Mouse (Mus musculus) forebrain, embryonic 16.5 days (tissue): ENCODE data around the gene Tmed8. TPM values are rescaled to one million over a fixed set of nuclear protein-coding genes. Genes with fewer than 3 reads are reported as not detected.

Experiments used
- ATAC-seq: fragments of 200-750 bp; cut with Nextera tagmentation; 2 replicates; pipeline ENCODE4 v1.8.0; 2017; ENCODE audit warnings: mild to moderate bottlenecking, moderate library complexity
- H3K27ac ChIP-seq: fragments of 300-500 bp; sonication (generic); 2 replicates; pipeline ENCODE4 v1.5.1; 2014; ENCODE audit warnings: low read length, control low read depth
- H3K27me3 ChIP-seq: fragments of 300-500 bp; sonication (generic); replicated peaks from 2 replicates; pipeline ENCODE4 v1.6.1; 2014; ENCODE audit warnings: low read length; ENCODE audit not compliant: control insufficient read depth, insufficient read depth
- H3K36me3 ChIP-seq: fragments of 300-500 bp; sonication (generic); 2 replicates; pipeline ENCODE4 v1.6.1; 2014; ENCODE audit not compliant: control insufficient read depth, insufficient read depth
- H3K4me1 ChIP-seq: fragments of 300-500 bp; sonication (generic); replicated peaks from 2 replicates; pipeline ENCODE4 v1.6.1; 2014; ENCODE audit warnings: low read length; ENCODE audit not compliant: control insufficient read depth, insufficient read depth
- H3K4me2 ChIP-seq: fragments of 300-500 bp; sonication (generic); 2 replicates; pipeline ENCODE4 v1.6.1; 2014; ENCODE audit warnings: mild to moderate bottlenecking, low read length, control low read depth
- H3K4me3 ChIP-seq: fragments of 300-500 bp; sonication (generic); replicated peaks from 2 replicates; pipeline ENCODE4 v1.5.1; 2014; ENCODE audit warnings: mild to moderate bottlenecking, low read length, control low read depth
- H3K9ac ChIP-seq: fragments of 300-500 bp; sonication (generic); replicated peaks from 2 replicates; pipeline ENCODE4 v1.6.1; 2014; ENCODE audit warnings: low read depth, low read length, control low read depth
- H3K9me3 ChIP-seq: fragments of 300-500 bp; sonication (generic); 2 replicates; pipeline ENCODE4 v1.6.1; 2016; ENCODE audit warnings: low read length; ENCODE audit not compliant: control insufficient read depth
- WGBS: fragments of 180-500 bp; shearing (Covaris S2); extraction: QIAGEN DNeasy Blood & Tissue Kit; methylation state at CpG from one replicate; pipeline ENCODE4 v1.1.7; 2014; 5-methylcytosine and 5-hydroxymethylcytosine counted together
- polyA plus RNA-seq: library from polyadenylated mRNA; unstranded; fragments of >200 nt; fragmentation: Nextera tagmentation; extraction: Ambion mirVana; gene quantifications from 2 replicates; pipeline ENCODE4 v1.2.1, GENCODE M21; 2015

Tmed8 gene
- polyA plus RNA-seq, 1 experiment from 2014 or later = 5.1 TPM

DNA sequence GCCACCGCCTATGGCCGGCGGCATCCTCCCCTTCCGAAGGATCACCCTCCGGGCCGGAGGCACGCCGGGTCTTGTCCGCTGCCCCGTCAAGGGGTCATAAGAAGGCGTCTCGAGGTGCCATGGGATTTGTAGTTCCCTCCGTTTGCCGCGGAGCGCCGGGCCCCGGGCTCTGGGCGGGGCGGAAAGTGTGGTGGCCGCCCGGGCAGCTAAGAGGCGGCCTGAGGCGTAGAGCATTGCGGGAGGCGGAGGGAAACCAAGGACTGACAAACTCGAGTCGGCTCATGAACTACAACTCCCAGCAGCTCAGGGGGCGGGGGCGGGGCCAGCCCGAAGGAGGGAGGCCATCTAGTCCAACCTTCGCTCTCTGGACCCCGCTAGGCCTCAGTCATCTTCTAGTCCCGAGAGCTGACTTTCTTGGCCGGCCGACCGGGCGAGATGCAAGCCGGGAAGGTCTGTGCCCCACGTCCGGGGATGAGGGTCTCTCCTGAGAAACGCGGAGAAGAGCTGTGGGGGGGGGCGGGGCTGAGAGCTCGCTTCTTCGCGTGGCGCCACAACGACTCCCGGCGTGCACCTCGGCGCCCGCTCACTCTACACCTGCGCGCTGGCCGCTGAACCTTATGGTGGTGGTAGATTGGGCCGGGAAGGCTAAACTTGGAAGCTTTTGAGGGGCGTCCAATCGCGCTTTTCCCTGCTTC is 52.7 kb downstream of the Tmed8 start, which contains the start of gene Pomt2:
Pomt2 (minus strand) TSS at position 574 of the 695 bp plus-strand sequence.
- H3K4me3 ChIP-seq = peak within 1 kb of the TSS; percentile 86
- H3K36me3 ChIP-seq = no peaks in the 10 kb centered on the region
- peaks cover 14% of the 10 kb centered on the region for H3K4me1 ChIP-seq
- WGBS = 0% methylated on average over 59 of the region's 61 CpGs
- no peaks in the 10 kb centered on the region for H3K27me3 ChIP-seq
- ATAC-seq = peak; percentile 96
- peak within 1 kb of the TSS; percentile 72 for H3K4me2 ChIP-seq
- peak within 1 kb of the TSS; percentile 97 for H3K27ac ChIP-seq
- peak within 1 kb of the TSS; percentile 92 for H3K9ac ChIP-seq
- no peaks in the 10 kb centered on the region for H3K9me3 ChIP-seq

DNA sequence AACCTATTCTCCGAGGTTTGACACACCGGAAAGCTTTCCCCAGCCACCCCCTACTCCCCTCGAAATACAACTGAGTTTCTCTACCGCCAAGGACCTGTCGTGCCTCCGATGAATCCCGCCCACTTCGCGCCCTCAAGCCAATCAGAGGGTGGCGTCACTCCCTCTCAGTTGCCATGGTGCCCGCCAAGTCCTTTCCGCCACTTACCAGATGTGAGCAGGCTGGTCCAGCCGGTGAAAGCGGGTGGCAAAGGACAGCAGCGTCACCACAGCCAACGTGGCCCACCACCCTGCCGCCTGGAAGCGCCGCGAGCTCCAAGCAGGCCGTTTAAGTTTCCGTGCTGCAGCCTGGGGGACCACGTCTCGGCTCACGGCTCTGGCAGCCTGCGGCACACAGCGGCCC is 53.3 kb downstream of the Tmed8 start, which contains the start of gene Gstz1:
Gstz1 (plus strand) TSS at position 200 of the 400 bp plus-strand sequence.
- peaks cover 14% of the 10 kb centered on the region for H3K4me1 ChIP-seq
- H3K4me3 ChIP-seq = peak within 1 kb of the TSS; percentile 86
- H3K9me3 ChIP-seq = no peaks in the 10 kb centered on the region
- H3K36me3 ChIP-seq = no peaks in the 10 kb centered on the region
- no peaks in the 10 kb centered on the region for H3K27me3 ChIP-seq
- peak; percentile 85 for ATAC-seq
- peak within 1 kb of the TSS; percentile 97 for H3K27ac ChIP-seq
- peak within 1 kb of the TSS; percentile 92 for H3K9ac ChIP-seq
- peak within 1 kb of the TSS; percentile 72 for H3K4me2 ChIP-seq
- under 1% methylated on average over 27 of the region's 27 CpGs for WGBS

- WGBS = 75% methylated on average over 2 of the region's 2 CpGs
- no peak overlapping the region for H3K4me3 ChIP-seq
- H3K9me3 ChIP-seq = no peaks in the 10 kb centered on the region
- ATAC-seq = no peak
- no peak overlapping the region for H3K9ac ChIP-seq
- H3K27ac ChIP-seq = no peak overlapping the region
- H3K36me3 ChIP-seq = no peaks in the 10 kb centered on the region
- no peak overlapping the region for H3K4me2 ChIP-seq
- H3K4me1 ChIP-seq = peaks cover 15% of the 10 kb centered on the region
- no peaks in the 10 kb centered on the region for H3K27me3 ChIP-seq
Measured at GRCm38 (mm10) chr12:87142156-87142555, 58.1 kb downstream of the Tmed8 start.

DNA sequence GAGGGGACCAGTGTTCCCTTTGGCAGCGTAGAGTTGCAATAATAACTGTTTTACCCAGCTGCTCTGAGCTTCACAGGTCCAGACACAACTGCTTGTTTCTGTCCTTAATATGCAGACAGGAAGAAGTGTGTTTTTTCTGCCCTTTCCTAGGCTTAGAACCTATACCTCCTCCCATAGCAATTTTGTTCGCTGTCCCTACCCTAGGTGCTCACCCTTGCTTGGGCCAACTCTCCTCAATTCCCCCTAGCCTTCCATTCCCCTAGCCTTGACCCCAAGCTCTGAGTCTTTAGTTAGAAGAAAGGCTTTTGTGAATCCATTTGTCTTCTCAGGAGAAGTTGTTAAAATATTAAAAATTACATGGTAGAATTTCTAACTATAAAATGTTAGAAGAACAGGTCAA is 61.5 kb downstream of the Tmed8 start:
- H3K9me3 ChIP-seq = no peaks in the 10 kb centered on the region
- no peak overlapping the region for H3K27ac ChIP-seq
- no peaks in the 10 kb centered on the region for H3K36me3 ChIP-seq
- WGBS = 53% methylated on average over 2 of the region's 2 CpGs
- H3K4me2 ChIP-seq = no peak overlapping the region
- no peak overlapping the region for H3K4me3 ChIP-seq
- ATAC-seq = no peak
- H3K27me3 ChIP-seq = no peaks in the 10 kb centered on the region
- 0 out of 2 replicates have a peak, but pooled peaks cover 7% of the 10 kb centered on the region for H3K4me1 ChIP-seq
- H3K9ac ChIP-seq = no peak overlapping the region

DNA sequence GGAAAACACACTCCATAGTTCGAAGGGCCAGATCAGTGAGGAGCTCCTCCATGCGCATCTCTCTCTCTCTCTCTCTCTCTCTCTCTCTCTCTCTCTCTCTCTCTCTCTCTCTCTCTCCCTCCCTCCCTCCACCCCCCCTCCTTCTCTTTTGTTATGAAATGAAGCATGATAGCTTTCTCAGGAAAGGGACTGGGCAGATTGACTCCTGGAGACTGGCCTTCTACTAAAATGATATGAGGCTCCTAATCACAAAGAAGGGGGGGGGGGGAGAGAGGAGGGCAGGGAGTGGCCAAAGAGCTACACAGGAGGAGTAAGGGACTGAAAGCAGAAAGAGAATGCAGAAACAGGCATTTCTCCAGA is 61.9 kb downstream of the Tmed8 start:
- H3K4me2 ChIP-seq = no peak overlapping the region
- no peak overlapping the region for H3K9ac ChIP-seq
- H3K36me3 ChIP-seq = no peaks in the 10 kb centered on the region
- no peak overlapping the region for H3K4me3 ChIP-seq
- no peak overlapping the region for H3K27ac ChIP-seq
- no peaks in the 10 kb centered on the region for H3K27me3 ChIP-seq
- no peaks in the 10 kb centered on the region for H3K9me3 ChIP-seq
- H3K4me1 ChIP-seq = 0 out of 2 replicates have a peak, but pooled peaks cover 7% of the 10 kb centered on the region
- ATAC-seq = no peak
- 32% methylated on average over 2 of the region's 2 CpGs for WGBS

- H3K27me3 ChIP-seq = no peaks in the 10 kb centered on the region
- peak; percentile 47 for ATAC-seq
- no peak overlapping the region for H3K9ac ChIP-seq
- H3K36me3 ChIP-seq = no peaks in the 10 kb centered on the region
- 0 out of 2 replicates have a peak, but pooled peaks cover 7% of the 10 kb centered on the region for H3K4me1 ChIP-seq
- no peaks in the 10 kb centered on the region for H3K9me3 ChIP-seq
- H3K4me2 ChIP-seq = no peak overlapping the region
- no peak overlapping the region for H3K4me3 ChIP-seq
- WGBS = 59% methylated on average over 15 of the region's 15 CpGs
- H3K27ac ChIP-seq = no peak overlapping the region
Measured at GRCm38 (mm10) chr12:87137439-87138341, 62.6 kb downstream of the Tmed8 start.

GRCm38 (mm10) chr12:87132784-87133183 is 67.5 kb downstream of the Tmed8 start:
- H3K4me1 ChIP-seq = peaks cover 4% of the 10 kb centered on the region
- no peak overlapping the region for H3K27ac ChIP-seq
- WGBS = 94% methylated on average over 9 of the region's 9 CpGs
- H3K36me3 ChIP-seq = no peaks in the 10 kb centered on the region
- no peak for ATAC-seq
- no peak overlapping the region for H3K9ac ChIP-seq
- H3K9me3 ChIP-seq = no peaks in the 10 kb centered on the region
- no peaks in the 10 kb centered on the region for H3K27me3 ChIP-seq
- H3K4me2 ChIP-seq = no peak overlapping the region
- H3K4me3 ChIP-seq = no peak overlapping the region

DNA sequence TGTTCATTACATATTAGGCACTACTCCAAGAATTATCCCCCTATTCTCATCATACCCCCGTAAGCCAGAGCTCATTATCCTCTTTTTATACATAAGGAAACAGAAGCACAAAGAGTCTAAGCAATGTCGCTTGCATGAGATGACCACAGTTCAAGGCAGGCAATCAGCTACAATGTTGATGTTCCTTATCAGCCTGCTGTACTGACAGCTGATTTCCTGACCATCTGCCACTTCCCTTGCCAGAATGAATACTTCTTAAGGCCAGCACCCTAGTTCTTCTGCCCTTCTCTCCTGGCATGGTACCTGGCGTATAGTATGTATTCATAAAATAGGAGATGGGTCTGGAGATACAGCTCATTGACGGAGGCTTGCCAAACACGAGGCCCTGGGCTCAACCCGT is 68.0 kb downstream of the Tmed8 start:
- Histone ChIP-seq H3K9ac (no peak overlapping the region), H3K4me3 (no peak overlapping the region), H3K36me3 (0 out of 2 replicates have a peak, but pooled peaks cover 2% of the 10 kb centered on the region), H3K27me3 (no peaks in the 10 kb centered on the region), H3K27ac (no peak overlapping the region), H3K4me2 (no peak overlapping the region), H3K4me1 (peaks cover 3% of the 10 kb centered on the region), H3K9me3 (no peaks in the 10 kb centered on the region)
- no peak for ATAC-seq
- 82% methylated on average over 6 of the region's 6 CpGs for WGBS

- H3K9me3 ChIP-seq = no peaks in the 10 kb centered on the region
- no peak overlapping the region for H3K9ac ChIP-seq
- H3K4me3 ChIP-seq = no peak overlapping the region
- 52% methylated on average over 3 of the region's 3 CpGs for WGBS
- H3K4me1 ChIP-seq = peaks cover 3% of the 10 kb centered on the region
- no peaks in the 10 kb centered on the region for H3K27me3 ChIP-seq
- H3K4me2 ChIP-seq = no peak overlapping the region
- 0 out of 2 replicates have a peak, but pooled peaks have one; percentile 18 for ATAC-seq
- no peak overlapping the region for H3K27ac ChIP-seq
- H3K36me3 ChIP-seq = 0 out of 2 replicates have a peak, but pooled peaks cover 2% of the 10 kb centered on the region
Measured at GRCm38 (mm10) chr12:87131619-87132018, 68.6 kb downstream of the Tmed8 start.
